Mouse (Mus musculus): ENCODE data around the gene Clec2i.

Clec2i gene

GRCm38 (mm10) chr6:128887091-128887790, at the start of gene Clec2i:
Gene Clec2i (plus strand): TSS chr6:128887588.
- DNase-seq (ENCODE audit: low read depth): peak; percentile 93

- peak; percentile 96 for DNase-seq (ENCODE audit: low read depth)
These were observed 48.8 kb upstream of the Clec2i start for GRCm38 (mm10) chr6:128838342-128839265.

- peak; percentile 97 for DNase-seq (ENCODE audit: low read depth)
These were observed 48.1 kb upstream of the Clec2i start for GRCm38 (mm10) chr6:128839266-128839771.

- DNase-seq (ENCODE audit: low read depth): peak; percentile 76
These were observed 47.5 kb upstream of the Clec2i start for GRCm38 (mm10) chr6:128839921-128840320.

GRCm38 (mm10) chr6:128840669-128841068, 46.7 kb upstream of the Clec2i start:
- DNase-seq (ENCODE audit: low read depth): peak; percentile 62

- DNase-seq (ENCODE audit: low read depth): peak; percentile 52
These were observed 45.9 kb upstream of the Clec2i start for GRCm38 (mm10) chr6:128841327-128842089.

- no peak for DNase-seq (ENCODE audit: low read depth)
These were observed 44.9 kb upstream of the Clec2i start for GRCm38 (mm10) chr6:128842356-128842944.

GRCm38 (mm10) chr6:128842945-128843478, 44.4 kb upstream of the Clec2i start:
- peak; percentile 99 for DNase-seq (ENCODE audit: low read depth)

GRCm38 (mm10) chr6:128843479-128843992, 43.9 kb upstream of the Clec2i start:
- DNase-seq (ENCODE audit: low read depth): peak; percentile 90

GRCm38 (mm10) chr6:128844131-128844530, 43.3 kb upstream of the Clec2i start:
- DNase-seq (ENCODE audit: low read depth): no peak

- peak; percentile 55 for DNase-seq (ENCODE audit: low read depth)
These were observed 42.8 kb upstream of the Clec2i start for GRCm38 (mm10) chr6:128844586-128845080.

GRCm38 (mm10) chr6:128845319-128845979, 41.9 kb upstream of the Clec2i start:
- peak; percentile 93 for DNase-seq (ENCODE audit: low read depth)

- DNase-seq (ENCODE audit: low read depth): peak; percentile 44
These were observed 41.3 kb upstream of the Clec2i start for GRCm38 (mm10) chr6:128845998-128846542.

GRCm38 (mm10) chr6:128847401-128847800, 40.0 kb upstream of the Clec2i start:
- DNase-seq (ENCODE audit: low read depth): no peak

- DNase-seq (ENCODE audit: low read depth): peak; percentile 83
These were observed 37.5 kb upstream of the Clec2i start for GRCm38 (mm10) chr6:128849902-128850301.

GRCm38 (mm10) chr6:128850671-128851070, 36.7 kb upstream of the Clec2i start:
- DNase-seq (ENCODE audit: low read depth): no peak

GRCm38 (mm10) chr6:128851151-128851550, 36.2 kb upstream of the Clec2i start:
- no peak for DNase-seq (ENCODE audit: low read depth)

GRCm38 (mm10) chr6:128852766-128853165, 34.6 kb upstream of the Clec2i start:
- DNase-seq (ENCODE audit: low read depth): peak; percentile 54

- DNase-seq (ENCODE audit: low read depth): peak; percentile 91
These were observed 33.2 kb upstream of the Clec2i start for GRCm38 (mm10) chr6:128854024-128854820.

All from induced T-regulatory cell, adult 2 months (primary cell).